Mouse (Mus musculus): Measurements from ENCODE around the gene Alpk1. TPM values are rescaled to one million over a fixed set of nuclear protein-coding genes. Genes with fewer than 3 reads are reported as not detected.

Gene Alpk1
- polyA plus RNA-seq, 2 experiments: 1.5 to 3.0 TPM

DNA sequence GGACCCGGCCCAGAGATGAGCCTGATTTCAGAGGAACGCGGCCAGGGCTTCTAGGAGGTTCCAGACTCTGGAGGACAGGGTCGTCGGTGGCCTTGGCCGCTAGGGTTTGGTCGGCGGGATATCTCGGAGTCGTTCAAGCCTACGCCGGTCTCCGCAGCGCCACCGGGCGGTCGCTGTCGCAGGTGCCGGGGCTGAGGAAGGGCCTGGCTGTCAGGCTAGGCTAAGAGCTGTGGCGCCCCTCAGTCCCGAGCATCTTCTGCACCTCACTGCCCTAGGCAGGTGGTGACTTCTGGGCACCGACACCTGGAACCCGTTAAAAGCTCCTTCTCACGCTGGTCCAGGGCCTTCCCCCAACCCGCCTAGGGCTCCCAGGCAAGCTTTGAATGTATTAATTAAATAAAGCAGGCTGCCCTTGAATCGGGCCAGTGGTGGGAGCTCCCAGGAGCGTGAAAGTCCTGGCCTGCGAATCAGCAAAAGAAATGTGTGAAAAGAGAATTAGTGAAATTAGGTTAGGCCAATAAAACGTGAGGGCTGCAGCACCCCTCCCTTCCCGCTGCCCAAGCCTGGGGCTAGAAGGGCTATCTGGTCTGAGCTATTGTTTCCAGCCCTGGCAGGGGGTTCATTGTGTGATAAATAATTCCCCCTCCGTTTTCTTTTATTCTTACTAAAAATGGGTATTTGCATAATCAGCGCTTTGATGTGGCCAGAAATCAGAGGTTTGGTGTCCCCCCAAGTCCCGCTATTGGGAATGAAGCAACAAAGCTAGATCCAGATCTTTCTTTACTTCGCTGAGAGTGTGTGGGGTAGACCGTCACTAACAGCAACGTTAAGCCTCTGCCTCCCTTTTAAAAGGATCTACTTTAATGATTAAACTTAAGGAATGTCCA is 140.2 kb downstream of the Alpk1 start:
- TF ChIP-seq POLR2A (IDR thresholded peaks at IDR 0.05; ENCODE audit: borderline replicate concordance, extremely low read depth, insufficient read depth, insufficient read length): no peak
- no peaks in the 10 kb centered on the region for H3K36me3 ChIP-seq (ENCODE audit: control insufficient read depth, insufficient read depth, low read length)
- no peak overlapping the region for H3K9ac ChIP-seq (ENCODE audit: low read depth, low read length, severe bottlenecking)
- H3K4me3 ChIP-seq (replicated peaks; ENCODE audit: low read length): no peak overlapping the region
- H3K4me1 ChIP-seq (ENCODE audit: control insufficient read depth, insufficient read depth, low read length): peaks cover 9% of the 10 kb centered on the region; the same call in 1 of the 2 replicates
- H3K9me3 ChIP-seq (ENCODE audit: control insufficient read depth, low read length): no peaks in the 10 kb centered on the region
- no peak overlapping the region for H3K4me2 ChIP-seq (replicated peaks; ENCODE audit: low read depth, low read length, severe bottlenecking)
- WGBS: 1% methylated on average over 36 of the region's 36 CpGs
- H3K27me3 ChIP-seq (ENCODE audit: control insufficient read depth, insufficient read depth, low read length): peaks cover 94% of the 10 kb centered on the region
- ATAC-seq (ENCODE audit: low FRiP score, low read depth) (peak; percentile 42; the same call in 1 of the 2 replicates), DNase-seq (ENCODE audit: low spot score) (no peak)
- no peak overlapping the region for H3K27ac ChIP-seq (replicated peaks; ENCODE audit: low read depth, low read length)

DNA sequence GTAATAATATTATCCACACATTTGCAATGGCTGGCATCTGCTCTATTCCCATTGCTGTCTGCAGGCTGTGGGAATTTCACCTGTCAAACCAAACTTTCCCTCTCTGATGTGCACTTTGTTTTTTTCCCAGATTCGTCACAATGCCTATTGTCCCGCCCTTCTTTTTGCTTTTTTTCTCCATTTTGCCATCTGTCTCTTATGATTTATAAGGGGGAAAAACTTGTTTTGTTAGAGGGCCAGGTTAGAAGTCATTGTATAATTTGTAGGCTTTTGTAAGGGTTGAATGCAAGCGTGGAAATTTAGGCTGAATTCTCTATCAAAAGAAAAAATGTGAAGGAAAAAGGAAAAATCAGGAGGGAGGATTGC is 145.4 kb downstream of the Alpk1 start:
- ATAC-seq (ENCODE audit: low FRiP score, low read depth) (no peak), DNase-seq (ENCODE audit: low spot score) (no peak)
- Histone ChIP-seq H3K9ac (ENCODE audit: low read depth, low read length, severe bottlenecking) (no peak overlapping the region), H3K4me1 (ENCODE audit: control insufficient read depth, insufficient read depth, low read length) (peaks cover 23% of the 10 kb centered on the region), H3K4me2 (replicated peaks; ENCODE audit: low read depth, low read length, severe bottlenecking) (no peak overlapping the region), H3K36me3 (ENCODE audit: control insufficient read depth, insufficient read depth, low read length) (no peaks in the 10 kb centered on the region), H3K27ac (replicated peaks; ENCODE audit: low read depth, low read length) (no peak overlapping the region), H3K9me3 (ENCODE audit: control insufficient read depth, low read length) (no peaks in the 10 kb centered on the region), H3K4me3 (replicated peaks; ENCODE audit: low read length) (no peak overlapping the region), H3K27me3 (ENCODE audit: control insufficient read depth, insufficient read depth, low read length) (peaks cover 96% of the 10 kb centered on the region)
- 4% methylated on average over 3 of the region's 3 CpGs for WGBS
- TF ChIP-seq POLR2A (IDR thresholded peaks at IDR 0.05; ENCODE audit: borderline replicate concordance, extremely low read depth, insufficient read depth, insufficient read length): no peak

DNA sequence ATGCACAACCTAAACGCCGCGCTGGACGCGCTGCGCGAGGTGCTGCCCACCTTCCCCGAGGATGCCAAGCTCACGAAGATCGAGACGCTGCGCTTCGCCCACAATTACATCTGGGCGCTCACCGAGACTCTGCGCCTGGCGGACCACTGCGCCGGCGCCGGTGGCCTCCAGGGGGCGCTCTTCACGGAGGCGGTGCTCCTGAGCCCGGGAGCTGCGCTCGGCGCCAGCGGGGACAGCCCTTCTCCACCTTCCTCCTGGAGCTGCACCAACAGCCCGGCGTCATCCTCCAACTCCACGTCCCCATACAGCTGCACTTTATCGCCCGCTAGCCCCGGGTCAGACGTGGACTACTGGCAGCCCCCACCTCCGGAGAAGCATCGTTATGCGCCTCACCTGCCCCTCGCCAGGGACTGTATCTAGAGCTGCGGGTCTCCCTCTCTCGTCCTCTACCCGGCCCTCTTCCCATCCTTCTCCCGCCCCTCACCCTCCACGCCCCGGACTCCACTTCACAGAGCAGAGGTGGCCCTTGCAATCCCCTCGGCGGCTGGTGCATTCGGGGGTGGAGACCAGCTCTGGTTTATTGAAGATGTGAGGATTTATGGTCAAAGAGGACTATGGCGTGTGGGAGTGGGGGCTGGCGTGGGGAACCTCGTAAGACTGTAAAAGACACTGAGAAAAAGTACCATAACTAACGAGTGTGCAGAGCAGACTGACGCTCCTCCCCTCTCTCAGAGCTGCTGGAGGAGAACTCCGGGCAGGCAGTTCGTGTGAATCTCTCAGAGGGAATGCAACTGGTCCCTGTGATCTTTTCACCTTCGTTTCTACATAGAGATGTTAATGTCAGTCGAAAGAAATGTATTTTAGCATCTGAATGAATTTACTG is 146.0 kb downstream of the Alpk1 start:
- peaks cover 96% of the 10 kb centered on the region for H3K27me3 ChIP-seq (ENCODE audit: control insufficient read depth, insufficient read depth, low read length)
- peak overlapping the region; percentile 40 for H3K4me3 ChIP-seq (replicated peaks; ENCODE audit: low read length)
- H3K27ac ChIP-seq (replicated peaks; ENCODE audit: low read depth, low read length): no peak overlapping the region
- no peak for TF ChIP-seq POLR2A (IDR thresholded peaks at IDR 0.05; ENCODE audit: borderline replicate concordance, extremely low read depth, insufficient read depth, insufficient read length)
- DNase-seq (ENCODE audit: low spot score) (peak; percentile 68), ATAC-seq (ENCODE audit: low FRiP score, low read depth) (peak; percentile 80)
- 0 out of 2 replicates have a peak overlapping the region, but pooled peaks have one; percentile 25 for H3K9ac ChIP-seq (ENCODE audit: low read depth, low read length, severe bottlenecking)
- peak overlapping the region; percentile 66 for H3K4me2 ChIP-seq (replicated peaks; ENCODE audit: low read depth, low read length, severe bottlenecking)
- under 1% methylated on average over 38 of the region's 58 CpGs for WGBS
- H3K36me3 ChIP-seq (ENCODE audit: control insufficient read depth, insufficient read depth, low read length): no peaks in the 10 kb centered on the region
- H3K4me1 ChIP-seq (ENCODE audit: control insufficient read depth, insufficient read depth, low read length): peaks cover 21% of the 10 kb centered on the region
- no peaks in the 10 kb centered on the region for H3K9me3 ChIP-seq (ENCODE audit: control insufficient read depth, low read length)

DNA sequence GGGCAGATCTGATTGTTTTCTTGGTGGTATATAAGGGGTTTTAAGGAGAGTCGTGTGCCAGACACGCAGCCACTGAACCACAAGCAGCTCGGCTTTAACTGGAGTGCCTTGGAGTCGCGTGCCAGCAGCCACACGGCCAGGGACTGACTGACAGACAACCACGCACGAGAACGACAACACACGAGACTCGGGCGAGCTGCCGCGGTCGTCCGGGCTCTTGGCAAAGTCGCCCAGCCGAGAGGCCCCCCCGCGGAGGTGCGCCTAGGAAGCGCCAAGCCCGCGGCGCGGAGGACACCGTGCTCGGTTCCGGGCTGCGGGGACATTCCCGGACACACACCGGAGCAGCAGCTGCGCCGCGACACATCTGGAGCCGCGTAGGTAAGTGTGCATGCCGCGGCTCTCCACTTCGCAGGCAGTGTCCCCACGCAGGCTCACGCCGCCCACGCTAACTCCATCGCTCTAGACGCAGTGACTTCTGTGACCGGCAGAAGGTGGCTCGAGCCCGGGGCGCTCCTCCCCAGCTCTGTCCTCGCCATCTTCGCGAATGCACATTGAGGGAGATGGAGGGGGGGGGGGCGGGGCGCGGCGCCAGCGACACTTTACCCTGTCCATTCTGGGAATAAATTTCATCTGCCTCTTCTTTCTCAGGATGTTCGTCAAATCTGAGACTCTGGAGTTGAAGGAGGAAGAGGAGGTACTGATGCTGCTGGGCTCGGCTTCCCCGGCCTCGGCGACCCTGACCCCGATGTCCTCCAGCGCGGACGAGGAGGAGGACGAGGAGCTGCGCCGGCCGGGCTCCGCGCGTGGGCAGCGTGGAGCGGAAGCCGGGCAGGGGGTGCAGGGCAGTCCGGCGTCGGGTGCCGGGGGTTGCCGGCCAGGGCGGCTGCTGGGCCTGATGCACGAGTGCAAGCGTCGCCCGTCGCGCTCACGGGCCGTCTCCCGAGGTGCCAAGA is 147.0 kb downstream of the Alpk1 start, which contains the start of gene Neurog2:
Neurog2 (plus strand) TSS at position 56 of the 953 bp plus-strand sequence.
- no peak within 1 kb of the TSS for H3K27ac ChIP-seq (replicated peaks; ENCODE audit: low read depth, low read length)
- WGBS: under 1% methylated on average over 67 of the region's 92 CpGs
- 0 out of 2 replicates have a peak within 1 kb of the TSS, but pooled peaks have one; percentile 25 for H3K9ac ChIP-seq (ENCODE audit: low read depth, low read length, severe bottlenecking)
- no peak for TF ChIP-seq POLR2A (IDR thresholded peaks at IDR 0.05; ENCODE audit: borderline replicate concordance, extremely low read depth, insufficient read depth, insufficient read length)
- H3K36me3 ChIP-seq (ENCODE audit: control insufficient read depth, insufficient read depth, low read length): no peaks in the 10 kb centered on the region
- H3K4me2 ChIP-seq (replicated peaks; ENCODE audit: low read depth, low read length, severe bottlenecking): peak within 1 kb of the TSS; percentile 66
- H3K27me3 ChIP-seq (ENCODE audit: control insufficient read depth, insufficient read depth, low read length): peaks cover 94% of the 10 kb centered on the region
- peaks cover 21% of the 10 kb centered on the region for H3K4me1 ChIP-seq (ENCODE audit: control insufficient read depth, insufficient read depth, low read length)
- DNase-seq (ENCODE audit: low spot score) (no peak), ATAC-seq (ENCODE audit: low FRiP score, low read depth) (no peak)
- H3K4me3 ChIP-seq (replicated peaks; ENCODE audit: low read length): peak within 1 kb of the TSS; percentile 40
- H3K9me3 ChIP-seq (ENCODE audit: control insufficient read depth, low read length): no peaks in the 10 kb centered on the region
